Mouse (Mus musculus) E14TG2a.4 (cell line): ENCODE data around the gene Rims1.

Source experiments
- H3K27me3 ChIP-seq: 2 replicates; pipeline ENCODE4 v1.6.1; 2014; ENCODE audit warnings: low read length, control low read depth; ENCODE audit not compliant: insufficient read depth
- H3K36me3 ChIP-seq: 2 replicates; pipeline ENCODE4 v1.6.1; 2014; ENCODE audit warnings: low read length, control low read depth; ENCODE audit not compliant: insufficient read depth
- H3K4me1 ChIP-seq: replicated peaks from 2 replicates; pipeline ENCODE4 v1.6.1; 2014; ENCODE audit warnings: low read depth, low read length, control low read depth
- H3K4me3 ChIP-seq: replicated peaks from 2 replicates; pipeline ENCODE4 v1.5.1; 2014; ENCODE audit warnings: mild to moderate bottlenecking, low read length
- H3K9me3 ChIP-seq: 2 replicates; pipeline ENCODE4 v1.6.1; 2014; ENCODE audit warnings: low read length, control low read depth
- CTCF ChIP-seq: conservative IDR thresholded peaks from 2 replicates; pipeline ENCODE4 v1.5.1; 2014; ENCODE audit warnings: low read length
- NANOG ChIP-seq: IDR thresholded peaks from 2 replicates; pipeline ENCODE4 v1.6.1; 2014; ENCODE audit warnings: borderline replicate concordance, low read length, mixed read lengths
- POU5F1 ChIP-seq: IDR thresholded peaks from 2 replicates; pipeline ENCODE4 v1.6.1; 2014; ENCODE audit warnings: low read length, borderline replicate concordance

Rims1 gene

GRCm38 (mm10) chr1:22270131-22270530 is 535.7 kb downstream of the Rims1 start:
- Histone ChIP-seq H3K27me3 (no peaks in the 10 kb centered on the region), H3K4me3 (no peak overlapping the region), H3K9me3 (no peaks in the 10 kb centered on the region), H3K36me3 (no peaks in the 10 kb centered on the region), H3K4me1 (no peaks in the 10 kb centered on the region)
- TF ChIP-seq POU5F1 (no peak), NANOG (no peak), CTCF (no peak)

- no peaks in the 10 kb centered on the region for H3K36me3 ChIP-seq
- no peaks in the 10 kb centered on the region for H3K27me3 ChIP-seq
- no peaks in the 10 kb centered on the region for H3K9me3 ChIP-seq
- H3K4me3 ChIP-seq: no peak overlapping the region
- TF ChIP-seq CTCF (peak; percentile 84), NANOG (no peak), POU5F1 (no peak)
- H3K4me1 ChIP-seq: no peaks in the 10 kb centered on the region
These were observed 537.0 kb downstream of the Rims1 start for GRCm38 (mm10) chr1:22268581-22269359.

GRCm38 (mm10) chr1:22266491-22266890 is 539.3 kb downstream of the Rims1 start:
- no peak overlapping the region for H3K4me3 ChIP-seq
- H3K27me3 ChIP-seq: no peaks in the 10 kb centered on the region
- no peaks in the 10 kb centered on the region for H3K9me3 ChIP-seq
- TF ChIP-seq NANOG (no peak), POU5F1 (no peak), CTCF (no peak)
- H3K4me1 ChIP-seq: no peaks in the 10 kb centered on the region
- no peaks in the 10 kb centered on the region for H3K36me3 ChIP-seq

- no peaks in the 10 kb centered on the region for H3K4me1 ChIP-seq
- no peaks in the 10 kb centered on the region for H3K9me3 ChIP-seq
- H3K27me3 ChIP-seq: no peaks in the 10 kb centered on the region
- no peak for TF ChIP-seq CTCF
- no peak for TF ChIP-seq POU5F1
- no peak for TF ChIP-seq NANOG
- no peak overlapping the region for H3K4me3 ChIP-seq
- H3K36me3 ChIP-seq: no peaks in the 10 kb centered on the region
These were observed 540.3 kb downstream of the Rims1 start for GRCm38 (mm10) chr1:22265528-22265927.

- Histone ChIP-seq H3K27me3 (no peaks in the 10 kb centered on the region), H3K9me3 (no peaks in the 10 kb centered on the region), H3K4me3 (no peak overlapping the region), H3K36me3 (no peaks in the 10 kb centered on the region), H3K4me1 (no peaks in the 10 kb centered on the region)
- TF ChIP-seq CTCF (no peak), POU5F1 (no peak), NANOG (no peak)
These were observed 543.4 kb downstream of the Rims1 start for GRCm38 (mm10) chr1:22262169-22262950.

GRCm38 (mm10) chr1:22261702-22262101 is 544.1 kb downstream of the Rims1 start:
- TF ChIP-seq NANOG (no peak), CTCF (no peak), POU5F1 (no peak)
- Histone ChIP-seq H3K4me3 (no peak overlapping the region), H3K27me3 (no peaks in the 10 kb centered on the region), H3K36me3 (no peaks in the 10 kb centered on the region), H3K9me3 (no peaks in the 10 kb centered on the region), H3K4me1 (no peaks in the 10 kb centered on the region)

- Histone ChIP-seq H3K27me3 (no peaks in the 10 kb centered on the region), H3K9me3 (no peaks in the 10 kb centered on the region), H3K4me1 (no peaks in the 10 kb centered on the region), H3K36me3 (no peaks in the 10 kb centered on the region), H3K4me3 (no peak overlapping the region)
- TF ChIP-seq NANOG: no peak
- no peak for TF ChIP-seq CTCF
- no peak for TF ChIP-seq POU5F1
These were observed 545.5 kb downstream of the Rims1 start for GRCm38 (mm10) chr1:22260291-22260690.

GRCm38 (mm10) chr1:22258356-22258755 is 547.4 kb downstream of the Rims1 start:
- H3K36me3 ChIP-seq: no peaks in the 10 kb centered on the region
- H3K4me1 ChIP-seq: no peaks in the 10 kb centered on the region
- TF ChIP-seq CTCF (no peak), NANOG (no peak), POU5F1 (no peak)
- no peaks in the 10 kb centered on the region for H3K9me3 ChIP-seq
- H3K27me3 ChIP-seq: no peaks in the 10 kb centered on the region
- no peak overlapping the region for H3K4me3 ChIP-seq

GRCm38 (mm10) chr1:22254278-22254677 is 551.5 kb downstream of the Rims1 start:
- Histone ChIP-seq H3K4me1 (no peaks in the 10 kb centered on the region), H3K4me3 (no peak overlapping the region), H3K9me3 (peaks cover 4% of the 10 kb centered on the region; the same call in 1 of the 2 replicates), H3K27me3 (no peaks in the 10 kb centered on the region), H3K36me3 (no peaks in the 10 kb centered on the region)
- TF ChIP-seq NANOG: no peak
- no peak for TF ChIP-seq CTCF
- no peak for TF ChIP-seq POU5F1
